Mouse (Mus musculus) midbrain, embryonic 12.5 days (tissue): Measurements from ENCODE around the gene Mylk3. TPM values are rescaled to one million over a fixed set of nuclear protein-coding genes. Genes with fewer than 3 reads are reported as not detected.

Experiments used
- ATAC-seq: fragments of 200-750 bp; cut with Nextera tagmentation; 2 replicates; pipeline ENCODE4 v1.8.0; 2017; ENCODE audit warnings: low read depth, moderate TSS enrichment, moderate library complexity; ENCODE audit not compliant: low FRiP score
- H3K27ac ChIP-seq: fragments of 300-500 bp; sonication (generic); replicated peaks from 2 replicates; pipeline ENCODE4 v1.5.1; 2016; ENCODE audit warnings: mild to moderate bottlenecking
- H3K27me3 ChIP-seq: fragments of 300-500 bp; sonication (generic); 2 replicates; pipeline ENCODE4 v1.6.1; 2016; ENCODE audit warnings: mild to moderate bottlenecking
- H3K36me3 ChIP-seq: fragments of 300-500 bp; sonication (generic); 2 replicates; pipeline ENCODE4 v1.6.1; 2016
- H3K4me1 ChIP-seq: fragments of 300-500 bp; sonication (generic); 2 replicates; pipeline ENCODE4 v1.6.1; 2016
- H3K4me2 ChIP-seq: fragments of 300-500 bp; sonication (generic); replicated peaks from 2 replicates; pipeline ENCODE4 v1.6.1; 2016; ENCODE audit warnings: mild to moderate bottlenecking, moderate library complexity
- H3K4me3 ChIP-seq: fragments of 300-500 bp; sonication (generic); 2 replicates; pipeline ENCODE4 v1.5.1; 2016; ENCODE audit warnings: mild to moderate bottlenecking
- H3K9ac ChIP-seq: fragments of 300-500 bp; sonication (generic); replicated peaks from 2 replicates; pipeline ENCODE4 v1.6.1; 2016; ENCODE audit warnings: mild to moderate bottlenecking, moderate library complexity
- H3K9me3 ChIP-seq: fragments of 300-500 bp; sonication (generic); 2 replicates; pipeline ENCODE4 v1.6.1; 2016; ENCODE audit warnings: mild to moderate bottlenecking
- WGBS: fragments of 180-500 bp; shearing (Covaris S2); methylation state at CpG from one replicate; pipeline ENCODE4 v1.1.7; 2016; 5-methylcytosine and 5-hydroxymethylcytosine counted together
- polyA plus RNA-seq: library from polyadenylated mRNA; unstranded; fragments of >200 nt; fragmentation: Nextera tagmentation; extraction: Ambion mirVana; gene quantifications from 2 replicates; pipeline ENCODE4 v1.2.1, GENCODE M21; 2016

Mylk3 gene
- polyA plus RNA-seq, 1 experiment from 2014 or later: 1.4 TPM

GRCm38 (mm10) chr8:85339871-85340573 lies 46.1 kb downstream of the Mylk3 start:
- no peaks in the 10 kb centered on the region for H3K27me3 ChIP-seq
- H3K4me1 ChIP-seq: peaks cover 6% of the 10 kb centered on the region; the same call in 1 of the 2 replicates
- no peak overlapping the region for H3K9ac ChIP-seq
- no peak for ATAC-seq
- peak overlapping the region; percentile 32; the same call in 1 of the 2 replicates for H3K27ac ChIP-seq
- no peaks in the 10 kb centered on the region for H3K9me3 ChIP-seq
- 62% methylated on average over 5 of the region's 5 CpGs for WGBS
- no peak overlapping the region for H3K4me3 ChIP-seq
- no peak overlapping the region for H3K4me2 ChIP-seq
- H3K36me3 ChIP-seq: no peaks in the 10 kb centered on the region

GRCm38 (mm10) chr8:85337681-85338080 lies 48.5 kb downstream of the Mylk3 start:
- ATAC-seq: no peak
- Histone ChIP-seq H3K4me2 (no peak overlapping the region), H3K27me3 (no peaks in the 10 kb centered on the region), H3K27ac (no peak overlapping the region), H3K9ac (no peak overlapping the region), H3K4me1 (peaks cover 6% of the 10 kb centered on the region; the same call in 1 of the 2 replicates), H3K9me3 (no peaks in the 10 kb centered on the region), H3K4me3 (no peak overlapping the region), H3K36me3 (no peaks in the 10 kb centered on the region)
- 82% methylated on average over 4 of the region's 4 CpGs for WGBS

DNA sequence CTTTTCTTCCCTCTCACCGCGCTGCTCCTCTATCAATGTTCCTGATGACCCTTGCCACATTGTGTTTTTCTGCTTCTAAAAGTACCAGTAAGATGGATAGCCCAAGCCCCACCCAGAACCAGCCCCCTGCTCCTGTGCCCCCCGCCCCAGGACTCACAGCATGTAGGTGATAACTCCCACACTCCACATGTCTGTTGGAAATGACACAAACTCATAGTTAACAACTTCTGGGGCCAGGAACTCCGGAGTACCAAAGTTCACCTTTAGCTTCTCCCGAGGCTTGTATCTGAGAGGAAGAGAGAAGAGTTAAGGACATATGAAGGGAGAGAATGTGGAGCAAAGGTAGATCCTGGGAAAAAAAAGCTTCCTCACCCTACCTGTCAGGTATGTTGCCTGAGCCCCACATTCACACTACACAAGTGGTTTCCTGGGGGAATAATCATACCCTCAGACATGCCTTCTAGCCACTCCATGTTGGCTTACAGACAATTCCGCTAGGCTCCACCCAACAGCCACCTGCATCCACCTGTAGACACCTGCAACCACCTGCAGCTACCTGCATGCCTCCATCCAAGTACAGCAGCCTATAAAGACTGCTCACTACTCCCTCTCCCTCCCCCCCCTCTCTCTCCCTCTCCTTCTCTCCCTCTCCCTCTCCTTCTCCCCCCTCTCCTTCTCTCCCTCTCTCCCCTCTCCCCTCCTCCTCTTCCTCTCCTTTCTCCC lies 49.8 kb downstream of the Mylk3 start:
- 80% methylated on average over 6 of the region's 6 CpGs for whole genome bisulfite sequencing
- H3K9ac ChIP-seq: no peak overlapping the region
- peaks cover 6% of the 10 kb centered on the region; the same call in 1 of the 2 replicates for H3K4me1 ChIP-seq
- no peaks in the 10 kb centered on the region for H3K36me3 ChIP-seq
- H3K4me2 ChIP-seq: no peak overlapping the region
- H3K9me3 ChIP-seq: no peaks in the 10 kb centered on the region
- H3K27ac ChIP-seq: no peak overlapping the region
- H3K27me3 ChIP-seq: no peaks in the 10 kb centered on the region
- H3K4me3 ChIP-seq: no peak overlapping the region
- ATAC-seq: no peak

- Histone ChIP-seq H3K9ac (no peak overlapping the region), H3K27me3 (no peaks in the 10 kb centered on the region), H3K4me1 (peaks cover 4% of the 10 kb centered on the region; the same call in 1 of the 2 replicates), H3K9me3 (no peaks in the 10 kb centered on the region), H3K4me3 (no peak overlapping the region), H3K27ac (no peak overlapping the region), H3K36me3 (no peaks in the 10 kb centered on the region), H3K4me2 (no peak overlapping the region)
- no peak for ATAC-seq
These were observed 51.0 kb downstream of the Mylk3 start for GRCm38 (mm10) chr8:85335105-85335504.

DNA sequence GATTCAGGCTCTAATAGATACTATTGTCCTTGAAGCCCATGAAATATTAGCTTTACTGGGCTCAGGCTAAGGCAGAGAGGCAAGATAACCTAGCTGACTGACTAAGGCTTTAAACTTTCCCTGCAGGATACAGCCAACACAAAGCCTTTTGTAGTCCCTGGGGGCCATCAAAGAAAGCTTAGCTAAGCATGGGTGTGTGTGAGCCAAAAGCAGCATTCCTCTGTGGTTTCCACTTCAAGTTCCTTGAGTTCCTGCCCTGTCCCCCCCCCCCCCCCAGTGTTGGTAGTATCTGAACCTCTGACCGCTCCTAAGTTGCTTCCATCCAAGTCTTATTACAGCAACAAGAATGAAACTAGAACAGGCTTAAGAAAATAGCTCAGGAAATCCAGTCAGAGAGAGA lies 56.6 kb downstream of the Mylk3 start:
- H3K4me3 ChIP-seq: no peak overlapping the region
- H3K4me1 ChIP-seq: no peaks in the 10 kb centered on the region
- no peak overlapping the region for H3K9ac ChIP-seq
- ATAC-seq: no peak
- H3K36me3 ChIP-seq: no peaks in the 10 kb centered on the region
- H3K27me3 ChIP-seq: no peaks in the 10 kb centered on the region
- WGBS: 54% methylated on average over 1 of the region's 1 CpGs
- H3K4me2 ChIP-seq: no peak overlapping the region
- H3K9me3 ChIP-seq: no peaks in the 10 kb centered on the region
- H3K27ac ChIP-seq: no peak overlapping the region

- Histone ChIP-seq H3K36me3 (no peaks in the 10 kb centered on the region), H3K9me3 (no peaks in the 10 kb centered on the region), H3K4me3 (no peak overlapping the region), H3K4me1 (no peaks in the 10 kb centered on the region), H3K9ac (no peak overlapping the region), H3K27me3 (no peaks in the 10 kb centered on the region), H3K4me2 (no peak overlapping the region), H3K27ac (no peak overlapping the region)
- 78% methylated on average over 9 of the region's 9 CpGs for WGBS
- ATAC-seq: no peak
These were observed 59.1 kb downstream of the Mylk3 start for GRCm38 (mm10) chr8:85327036-85327435.

DNA sequence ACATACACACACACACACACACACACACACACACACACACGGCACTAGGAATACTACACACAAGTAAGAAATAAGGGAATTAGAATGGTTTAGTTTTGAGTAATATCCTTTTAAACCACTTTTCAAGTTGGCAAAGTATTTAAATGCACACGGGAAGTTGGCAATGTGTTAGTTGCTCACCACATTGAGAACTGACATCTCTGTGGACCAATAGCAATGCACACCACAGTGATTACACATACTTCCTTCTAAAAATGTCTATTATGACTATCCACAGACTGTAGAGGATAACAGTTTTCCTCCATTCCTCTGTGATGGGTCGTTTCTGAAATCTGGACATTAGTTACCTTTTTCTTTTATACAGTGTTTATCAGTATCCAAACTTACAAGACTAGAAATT lies 63.1 kb downstream of the Mylk3 start:
- H3K9ac ChIP-seq: no peak overlapping the region
- no peaks in the 10 kb centered on the region for H3K4me1 ChIP-seq
- H3K4me3 ChIP-seq: no peak overlapping the region
- no peaks in the 10 kb centered on the region for H3K36me3 ChIP-seq
- 84% methylated on average over 3 of the region's 3 CpGs for WGBS
- H3K27me3 ChIP-seq: no peaks in the 10 kb centered on the region
- no peak overlapping the region for H3K27ac ChIP-seq
- no peak overlapping the region for H3K4me2 ChIP-seq
- H3K9me3 ChIP-seq: peaks cover 8% of the 10 kb centered on the region; the same call in 1 of the 2 replicates
- ATAC-seq: no peak

GRCm38 (mm10) chr8:85321981-85322380 lies 64.2 kb downstream of the Mylk3 start:
- Histone ChIP-seq H3K36me3 (no peaks in the 10 kb centered on the region), H3K27ac (no peak overlapping the region), H3K4me3 (no peak overlapping the region), H3K4me1 (no peaks in the 10 kb centered on the region), H3K4me2 (no peak overlapping the region), H3K27me3 (no peaks in the 10 kb centered on the region), H3K9ac (no peak overlapping the region), H3K9me3 (peaks cover 9% of the 10 kb centered on the region; the same call in 1 of the 2 replicates)
- ATAC-seq: no peak
- WGBS: 87% methylated on average over 15 of the region's 15 CpGs

GRCm38 (mm10) chr8:85318534-85318933 lies 67.6 kb downstream of the Mylk3 start:
- Histone ChIP-seq H3K36me3 (no peaks in the 10 kb centered on the region), H3K9ac (no peak overlapping the region), H3K9me3 (peaks cover 9% of the 10 kb centered on the region; the same call in 1 of the 2 replicates), H3K4me1 (no peaks in the 10 kb centered on the region), H3K27me3 (no peaks in the 10 kb centered on the region), H3K27ac (no peak overlapping the region), H3K4me3 (no peak overlapping the region), H3K4me2 (no peak overlapping the region)
- WGBS: 95% methylated on average over 4 of the region's 4 CpGs
- ATAC-seq: no peak

DNA sequence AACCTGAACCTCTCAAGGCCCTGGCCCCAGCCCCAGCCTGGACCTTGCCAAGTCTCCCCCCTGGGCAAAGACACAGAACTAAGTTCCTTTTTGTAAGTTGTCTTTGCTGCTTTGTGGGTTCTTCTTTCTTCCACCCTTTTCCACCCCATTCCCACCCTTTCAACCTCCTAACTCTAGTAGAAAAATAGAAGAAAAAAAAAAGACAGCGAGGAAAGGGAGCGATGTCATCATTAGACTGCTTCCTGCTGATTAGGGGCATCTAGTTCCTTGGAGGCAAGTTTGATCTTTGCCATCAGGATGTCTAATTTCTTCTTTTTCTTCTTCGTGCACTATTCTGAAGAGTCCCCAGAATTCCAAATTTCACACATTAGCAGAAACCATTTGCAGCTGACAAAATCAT lies 73.1 kb downstream of the Mylk3 start:
- no peak overlapping the region for H3K27ac ChIP-seq
- H3K9ac ChIP-seq: no peak overlapping the region
- peaks cover under 1% of the 10 kb centered on the region; the same call in 1 of the 2 replicates for H3K9me3 ChIP-seq
- H3K36me3 ChIP-seq: peaks cover 8% of the 10 kb centered on the region
- no peak overlapping the region for H3K4me3 ChIP-seq
- WGBS: 83% methylated on average over 3 of the region's 3 CpGs
- no peak for ATAC-seq
- H3K27me3 ChIP-seq: no peaks in the 10 kb centered on the region
- no peaks in the 10 kb centered on the region for H3K4me1 ChIP-seq
- H3K4me2 ChIP-seq: no peak overlapping the region

DNA sequence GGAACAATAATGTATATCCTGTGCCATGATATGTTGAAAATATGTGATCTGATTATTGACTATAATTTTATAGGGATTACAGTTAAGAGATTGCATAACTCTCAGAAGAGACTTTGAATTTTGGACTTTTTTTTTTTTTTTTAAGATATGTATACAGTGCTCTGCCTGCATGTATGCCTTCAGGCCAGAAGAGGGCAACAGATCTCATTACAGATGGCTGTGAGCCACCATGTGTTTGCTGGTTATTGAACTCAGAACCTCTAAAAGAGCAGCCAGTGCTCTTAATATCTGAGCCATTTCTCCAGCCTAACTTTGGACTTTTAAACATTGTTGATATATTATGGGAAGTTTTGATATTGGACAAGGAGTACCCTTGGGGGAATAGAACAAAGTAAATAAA lies 74.4 kb downstream of the Mylk3 start:
- Histone ChIP-seq H3K36me3 (peaks cover 20% of the 10 kb centered on the region), H3K4me1 (no peaks in the 10 kb centered on the region), H3K27me3 (no peaks in the 10 kb centered on the region), H3K4me2 (no peak overlapping the region), H3K9ac (no peak overlapping the region), H3K9me3 (no peaks in the 10 kb centered on the region), H3K4me3 (no peak overlapping the region), H3K27ac (no peak overlapping the region)
- ATAC-seq: no peak

GRCm38 (mm10) chr8:85308564-85308963 lies 77.6 kb downstream of the Mylk3 start:
- H3K4me3 ChIP-seq: no peak overlapping the region
- H3K27ac ChIP-seq: no peak overlapping the region
- ATAC-seq: no peak
- 97% methylated on average over 2 of the region's 2 CpGs for WGBS
- H3K9me3 ChIP-seq: no peaks in the 10 kb centered on the region
- peaks cover 46% of the 10 kb centered on the region for H3K36me3 ChIP-seq
- H3K4me2 ChIP-seq: no peak overlapping the region
- H3K27me3 ChIP-seq: no peaks in the 10 kb centered on the region
- H3K4me1 ChIP-seq: no peaks in the 10 kb centered on the region
- no peak overlapping the region for H3K9ac ChIP-seq
